Mouse (Mus musculus) hindbrain, embryonic 11.5 days (tissue): ENCODE measurements around the gene D5Ertd579e. TPM values are rescaled to one million over a fixed set of nuclear protein-coding genes. Genes with fewer than 3 reads are reported as not detected.

Source experiments
- ATAC-seq: fragments of 200-750 bp; cut with Nextera tagmentation; 2 replicates; pipeline ENCODE4 v1.8.0; 2017; ENCODE audit warnings: mild to moderate bottlenecking, moderate TSS enrichment, moderate library complexity; ENCODE audit not compliant: low FRiP score
- DNase-seq: peaks from one replicate; pipeline ENCODE4 v3.0.0-alpha.2; 2015; ENCODE audit warnings: low spot score
- H3K27ac ChIP-seq: fragments of 300-500 bp; sonication (generic); 2 replicates; pipeline ENCODE4 v1.5.1; 2014; ENCODE audit warnings: mild to moderate bottlenecking, low read depth, low read length
- H3K27me3 ChIP-seq: fragments of 300-500 bp; sonication (generic); 2 replicates; pipeline ENCODE4 v1.6.1; 2014; ENCODE audit warnings: mild to moderate bottlenecking, low read length, moderate library complexity, mixed read lengths; ENCODE audit not compliant: control insufficient read depth, insufficient read depth
- H3K36me3 ChIP-seq: fragments of 300-500 bp; sonication (generic); 2 replicates; pipeline ENCODE4 v1.6.1; 2014; ENCODE audit warnings: mild to moderate bottlenecking, low read length, moderate library complexity, mixed read lengths; ENCODE audit not compliant: control insufficient read depth, insufficient read depth
- H3K4me1 ChIP-seq: fragments of 300-500 bp; sonication (generic); replicated peaks from 2 replicates; pipeline ENCODE4 v1.6.1; 2014; ENCODE audit warnings: low read length, mixed read lengths; ENCODE audit not compliant: control insufficient read depth, insufficient read depth
- H3K4me2 ChIP-seq: fragments of 300-500 bp; sonication (generic); replicated peaks from 2 replicates; pipeline ENCODE4 v1.6.1; 2014; ENCODE audit warnings: mild to moderate bottlenecking, low read depth, low read length
- H3K4me3 ChIP-seq: fragments of 300-500 bp; sonication (generic); 2 replicates; pipeline ENCODE4 v1.5.1; 2014; ENCODE audit warnings: low read depth, low read length
- H3K9ac ChIP-seq: fragments of 300-500 bp; sonication (generic); 2 replicates; pipeline ENCODE4 v1.6.1; 2014; ENCODE audit warnings: low read depth, low read length
- H3K9me3 ChIP-seq: fragments of 300-500 bp; sonication (generic); 2 replicates; pipeline ENCODE4 v1.6.1; 2016; ENCODE audit warnings: low read length; ENCODE audit not compliant: control insufficient read depth
- WGBS: fragments of 180-500 bp; shearing (Covaris S2); extraction: QIAGEN DNeasy Blood & Tissue Kit; methylation state at CpG from one replicate; pipeline ENCODE4 v1.1.7; 2014; 5-methylcytosine and 5-hydroxymethylcytosine counted together
- polyA plus RNA-seq: library from polyadenylated mRNA; unstranded; fragments of >200 nt; fragmentation: Nextera tagmentation; extraction: Ambion mirVana; gene quantifications from 2 replicates; pipeline ENCODE4 v1.2.1, GENCODE M21; 2014

The D5Ertd579e gene
- polyA plus RNA-seq, 1 experiment from 2014 or later, result 34.4 TPM

- no peaks in the 10 kb centered on the region for H3K27me3 ChIP-seq
- H3K27ac ChIP-seq, result no peak overlapping the region
- H3K9ac ChIP-seq, result no peak overlapping the region
- H3K4me3 ChIP-seq, result no peak overlapping the region
- H3K4me1 ChIP-seq, result no peaks in the 10 kb centered on the region
- ATAC-seq (no peak), DNase-seq (no peak)
- no peaks in the 10 kb centered on the region for H3K9me3 ChIP-seq
- WGBS, result 70% methylated on average over 7 of the region's 7 CpGs
- no peak overlapping the region for H3K4me2 ChIP-seq
- H3K36me3 ChIP-seq, result no peaks in the 10 kb centered on the region
Measured at GRCm38 (mm10) chr5:36731901-36732652, 36.3 kb upstream of the D5Ertd579e start.

DNA sequence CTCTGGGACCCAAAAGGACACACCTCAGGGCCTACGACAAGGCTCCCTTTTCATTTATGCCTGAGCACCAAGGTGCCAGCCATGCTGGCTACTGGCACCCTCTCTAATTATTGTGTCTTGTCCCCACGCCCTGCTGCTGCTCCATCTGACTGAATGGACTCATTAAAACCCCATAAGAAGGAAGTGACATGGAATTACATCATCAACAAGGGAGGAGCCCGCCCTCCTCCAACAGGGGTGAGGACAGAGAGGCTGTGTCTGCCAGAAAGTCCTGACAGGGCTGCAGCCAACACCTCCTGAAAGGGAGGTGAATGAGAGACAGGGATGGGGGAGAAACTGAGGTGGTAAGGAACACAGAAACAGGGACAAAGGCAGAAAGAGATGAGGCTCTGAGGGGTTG is 34.9 kb upstream of the D5Ertd579e start:
- Histone ChIP-seq H3K9me3 (no peaks in the 10 kb centered on the region), H3K4me3 (no peak overlapping the region), H3K4me1 (no peaks in the 10 kb centered on the region), H3K36me3 (no peaks in the 10 kb centered on the region), H3K9ac (no peak overlapping the region), H3K4me2 (no peak overlapping the region), H3K27me3 (no peaks in the 10 kb centered on the region), H3K27ac (no peak overlapping the region)
- no peak for ATAC-seq
- 78% methylated on average over 3 of the region's 3 CpGs for WGBS
- no peak for DNase-seq

- no peak for ATAC-seq
- WGBS, result 92% methylated on average over 2 of the region's 2 CpGs
- no peak overlapping the region for H3K4me3 ChIP-seq
- H3K27me3 ChIP-seq, result no peaks in the 10 kb centered on the region
- H3K4me2 ChIP-seq, result no peak overlapping the region
- no peaks in the 10 kb centered on the region for H3K9me3 ChIP-seq
- H3K36me3 ChIP-seq, result no peaks in the 10 kb centered on the region
- H3K9ac ChIP-seq, result no peak overlapping the region
- no peak for DNase-seq
- no peaks in the 10 kb centered on the region for H3K4me1 ChIP-seq
- no peak overlapping the region for H3K27ac ChIP-seq
Measured at GRCm38 (mm10) chr5:36729923-36730322, 34.1 kb upstream of the D5Ertd579e start.

DNA sequence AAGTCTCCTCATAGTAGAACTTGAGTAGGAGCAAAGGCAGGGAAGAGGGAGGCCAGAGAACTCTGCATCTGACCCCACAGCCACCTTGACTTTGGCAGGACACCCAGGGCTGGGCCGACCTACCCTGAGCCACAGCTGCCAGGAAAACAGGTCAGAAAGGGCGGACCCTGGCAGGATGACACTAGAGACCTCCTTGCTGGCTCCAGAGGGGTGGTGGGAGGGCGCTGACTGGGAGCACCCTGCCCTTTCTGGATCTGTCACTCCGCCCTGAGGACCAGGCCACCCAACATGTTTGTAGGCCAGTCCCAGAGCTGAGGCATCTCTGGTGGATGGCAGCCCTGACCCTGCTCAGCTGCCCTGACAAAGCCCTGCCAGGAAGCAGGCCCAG is 33.3 kb upstream of the D5Ertd579e start:
- DNase-seq (no peak), ATAC-seq (no peak)
- 66% methylated on average over 3 of the region's 4 CpGs for WGBS

DNA sequence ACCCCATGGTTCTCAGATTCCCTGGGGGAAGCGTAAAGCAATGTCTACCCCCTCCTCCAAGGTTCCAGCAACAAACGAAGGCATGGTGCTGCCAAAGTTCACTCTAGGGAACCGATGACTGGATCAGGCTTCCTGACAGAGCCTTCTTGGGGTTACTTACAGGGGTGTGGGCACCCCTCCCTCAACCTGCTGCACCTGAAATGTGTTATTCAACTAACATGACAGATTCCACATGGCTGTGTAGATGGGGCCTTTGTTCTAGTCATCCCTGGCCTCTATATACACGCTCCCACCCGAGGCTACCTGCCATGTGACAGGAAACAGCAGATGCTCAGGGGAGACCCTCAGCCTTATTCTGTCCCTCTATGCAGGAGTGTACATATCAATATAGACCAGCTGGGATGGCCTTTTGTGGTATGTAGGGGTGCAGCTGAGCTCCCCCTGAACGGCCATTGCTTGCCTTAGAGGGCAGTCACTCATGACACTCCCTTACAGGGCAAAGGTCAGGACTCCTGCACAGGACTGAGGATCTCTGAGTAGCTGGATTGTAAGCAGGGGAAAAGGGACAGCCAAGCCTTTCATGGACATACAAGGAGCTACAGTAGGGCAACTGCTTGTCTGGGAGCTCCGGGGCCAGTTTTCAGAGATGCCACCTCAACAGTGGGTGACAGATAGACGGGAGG is 32.7 kb upstream of the D5Ertd579e start:
- no peak overlapping the region for H3K9ac ChIP-seq
- H3K4me2 ChIP-seq, result no peak overlapping the region
- DNase-seq (no peak), ATAC-seq (no peak)
- 77% methylated on average over 8 of the region's 8 CpGs for WGBS
- H3K36me3 ChIP-seq, result no peaks in the 10 kb centered on the region
- H3K9me3 ChIP-seq, result no peaks in the 10 kb centered on the region
- no peaks in the 10 kb centered on the region for H3K4me1 ChIP-seq
- no peak overlapping the region for H3K4me3 ChIP-seq
- no peak overlapping the region for H3K27ac ChIP-seq
- no peaks in the 10 kb centered on the region for H3K27me3 ChIP-seq

More for the DNA sequence above, 33.3 kb upstream of the D5Ertd579e start:
- H3K27me3 ChIP-seq, result no peaks in the 10 kb centered on the region
- H3K36me3 ChIP-seq, result no peaks in the 10 kb centered on the region
- H3K9me3 ChIP-seq, result no peaks in the 10 kb centered on the region
- H3K27ac ChIP-seq, result no peak overlapping the region
- no peaks in the 10 kb centered on the region for H3K4me1 ChIP-seq
- H3K4me3 ChIP-seq, result no peak overlapping the region
- H3K4me2 ChIP-seq, result no peak overlapping the region
- H3K9ac ChIP-seq, result no peak overlapping the region

DNA sequence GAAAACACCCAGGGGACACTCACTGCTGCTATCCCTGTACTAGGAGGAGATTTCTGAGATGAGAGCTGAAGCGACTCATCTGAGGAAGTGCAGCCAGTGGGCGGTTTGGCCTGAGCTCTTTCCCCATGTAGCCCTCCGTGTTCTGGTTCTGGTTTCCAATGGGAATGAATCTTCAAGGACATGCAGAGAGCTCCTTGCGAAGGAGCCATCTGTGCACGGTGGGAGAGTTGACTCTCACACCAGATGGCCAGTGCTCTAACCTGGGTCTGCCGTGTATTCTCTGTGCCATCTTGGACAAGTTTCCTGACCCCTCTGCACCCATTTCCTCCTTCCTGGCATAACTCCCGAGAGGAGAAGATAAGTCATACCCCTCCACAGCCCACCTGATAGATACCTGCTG is 32.0 kb upstream of the D5Ertd579e start:
- 86% methylated on average over 7 of the region's 7 CpGs for WGBS
- no peak for DNase-seq
- H3K36me3 ChIP-seq, result no peaks in the 10 kb centered on the region

GRCm38 (mm10) chr5:36727136-36727535 is 31.3 kb upstream of the D5Ertd579e start:
- no peak overlapping the region for H3K4me2 ChIP-seq
- H3K27ac ChIP-seq, result no peak overlapping the region
- H3K27me3 ChIP-seq, result no peaks in the 10 kb centered on the region
- no peak overlapping the region for H3K9ac ChIP-seq
- DNase-seq, result no peak
- H3K4me1 ChIP-seq, result no peaks in the 10 kb centered on the region
- WGBS, result 71% methylated on average over 2 of the region's 2 CpGs
- no peaks in the 10 kb centered on the region for H3K36me3 ChIP-seq
- ATAC-seq, result no peak
- no peak overlapping the region for H3K4me3 ChIP-seq
- H3K9me3 ChIP-seq, result no peaks in the 10 kb centered on the region

More for the DNA sequence above, 32.0 kb upstream of the D5Ertd579e start:
- no peak for ATAC-seq
- Histone ChIP-seq H3K4me3 (no peak overlapping the region), H3K9ac (no peak overlapping the region), H3K4me1 (no peaks in the 10 kb centered on the region), H3K27ac (no peak overlapping the region), H3K27me3 (no peaks in the 10 kb centered on the region), H3K4me2 (no peak overlapping the region), H3K9me3 (no peaks in the 10 kb centered on the region)

DNA sequence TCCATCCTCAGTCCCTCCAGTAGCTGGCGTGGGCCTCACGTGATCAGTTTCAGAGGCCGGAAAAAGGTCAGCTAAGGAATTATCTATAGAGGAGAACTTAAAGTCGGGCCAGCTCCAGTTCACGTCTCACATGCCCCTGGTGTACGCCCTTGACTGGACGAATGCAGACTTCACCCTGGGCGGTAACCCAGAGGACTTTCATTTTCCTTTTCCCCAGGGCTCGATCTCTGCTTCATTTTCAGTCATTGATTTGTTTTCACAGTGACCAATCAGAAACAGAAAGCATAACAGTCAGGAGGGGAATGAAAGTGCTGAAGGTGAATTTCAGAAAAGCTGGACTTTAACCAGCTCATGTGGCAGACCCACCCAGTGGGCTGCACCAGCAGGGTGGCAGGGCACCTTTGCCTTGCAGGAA is 30.6 kb upstream of the D5Ertd579e start:
- Histone ChIP-seq H3K9ac (no peak overlapping the region), H3K36me3 (no peaks in the 10 kb centered on the region), H3K27me3 (no peaks in the 10 kb centered on the region), H3K4me3 (no peak overlapping the region), H3K4me1 (no peaks in the 10 kb centered on the region), H3K4me2 (no peak overlapping the region), H3K9me3 (no peaks in the 10 kb centered on the region), H3K27ac (no peak overlapping the region)
- DNase-seq, result no peak
- WGBS, result 67% methylated on average over 9 of the region's 9 CpGs
- no peak for ATAC-seq

- no peaks in the 10 kb centered on the region for H3K36me3 ChIP-seq
- no peaks in the 10 kb centered on the region for H3K9me3 ChIP-seq
- H3K4me1 ChIP-seq, result no peaks in the 10 kb centered on the region
- WGBS, result 64% methylated on average over 12 of the region's 12 CpGs
- DNase-seq (no peak), ATAC-seq (no peak)
- H3K4me2 ChIP-seq, result no peak overlapping the region
- H3K9ac ChIP-seq, result no peak overlapping the region
- no peaks in the 10 kb centered on the region for H3K27me3 ChIP-seq
- H3K4me3 ChIP-seq, result no peak overlapping the region
- H3K27ac ChIP-seq, result no peak overlapping the region
Measured at GRCm38 (mm10) chr5:36725861-36726260, 30.0 kb upstream of the D5Ertd579e start.
